Mouse (Mus musculus) hindbrain, embryonic 14.5 days (tissue): Measurements from ENCODE around the gene Tmem253. TPM values are rescaled to one million over a fixed set of nuclear protein-coding genes. Genes with fewer than 3 reads are reported as not detected.
"Not testable (repeated sequence)": the region's sequence is repeated elsewhere in the genome, so short reads cannot be mapped to it uniquely, and the experiment has no call there.

Experiments used
- ATAC-seq: fragments of 200-750 bp; cut with Nextera tagmentation; 2 replicates; pipeline ENCODE4 v1.8.0; 2017; ENCODE audit warnings: moderate number of reproducible peaks, mild to moderate bottlenecking, moderate TSS enrichment, moderate library complexity; ENCODE audit not compliant: low FRiP score
- DNase-seq: peaks from one replicate; pipeline ENCODE4 v3.0.0-alpha.2; 2015; ENCODE audit warnings: low spot score
- H3K27ac ChIP-seq: fragments of 300-500 bp; sonication (generic); 2 replicates; pipeline ENCODE4 v1.5.1; 2014; ENCODE audit warnings: mild to moderate bottlenecking, moderate library complexity
- H3K27me3 ChIP-seq: fragments of 300-500 bp; sonication (generic); 2 replicates; pipeline ENCODE4 v1.6.1; 2014; ENCODE audit warnings: mild to moderate bottlenecking, low read length, mixed read lengths; ENCODE audit not compliant: control insufficient read depth, insufficient read depth
- H3K36me3 ChIP-seq: fragments of 300-500 bp; sonication (generic); replicated peaks from 2 replicates; pipeline ENCODE4 v1.6.1; 2014; ENCODE audit not compliant: control insufficient read depth, insufficient read depth
- H3K4me1 ChIP-seq: fragments of 300-500 bp; sonication (generic); replicated peaks from 2 replicates; pipeline ENCODE4 v1.6.1; 2014; ENCODE audit warnings: antibody characterized with exemption, low read length, mixed read lengths; ENCODE audit not compliant: control insufficient read depth, insufficient read depth
- H3K4me2 ChIP-seq: fragments of 300-500 bp; sonication (generic); replicated peaks from 2 replicates; pipeline ENCODE4 v1.6.1; 2014; ENCODE audit warnings: mild to moderate bottlenecking, moderate library complexity
- H3K4me3 ChIP-seq: fragments of 300-500 bp; sonication (generic); replicated peaks from 2 replicates; pipeline ENCODE4 v1.5.1; 2014; ENCODE audit warnings: mild to moderate bottlenecking, low read length
- H3K9ac ChIP-seq: fragments of 300-500 bp; sonication (generic); 2 replicates; pipeline ENCODE4 v1.6.1; 2014
- H3K9me3 ChIP-seq: fragments of 300-500 bp; sonication (generic); 2 replicates; pipeline ENCODE4 v1.6.1; 2016; ENCODE audit warnings: low read length; ENCODE audit not compliant: control insufficient read depth
- WGBS: fragments of 180-500 bp; shearing (Covaris S2); extraction: QIAGEN DNeasy Blood & Tissue Kit; methylation state at CpG from one replicate; pipeline ENCODE4 v1.1.7; 2014; 5-methylcytosine and 5-hydroxymethylcytosine counted together
- polyA plus RNA-seq: library from polyadenylated mRNA; unstranded; fragments of >200 nt; fragmentation: Nextera tagmentation; extraction: Ambion mirVana; gene quantifications from 2 replicates; pipeline ENCODE4 v1.2.1, GENCODE M21; 2014

The Tmem253 gene
- polyA plus RNA-seq, 1 experiment from 2014 or later: 0.37 TPM

DNA sequence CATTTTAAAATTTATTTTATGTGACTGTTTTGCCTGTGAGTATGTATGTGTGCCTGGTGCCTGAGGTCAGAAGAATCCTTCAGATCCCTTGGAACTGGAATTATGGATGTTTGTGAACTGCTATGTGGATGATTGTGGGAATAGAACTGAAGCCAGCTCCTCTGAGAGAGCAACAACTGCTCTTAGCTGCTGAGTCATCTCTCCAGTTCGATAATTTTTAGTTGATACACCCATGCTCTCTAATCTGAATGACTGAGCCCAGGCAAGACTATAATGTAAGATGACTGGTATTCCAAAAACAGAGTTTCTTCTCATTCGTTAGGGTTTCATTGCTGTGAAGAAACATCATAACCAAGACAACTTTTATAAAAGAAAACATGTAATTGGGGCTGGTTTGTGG is 8.7 kb downstream of the Tmem253 start:
- ATAC-seq (no peak), DNase-seq (no peak)
- H3K4me3 ChIP-seq: no peak overlapping the region
- H3K4me2 ChIP-seq: no peak overlapping the region
- H3K27ac ChIP-seq: no peak overlapping the region
- no peak overlapping the region for H3K9ac ChIP-seq
- H3K9me3 ChIP-seq: no peaks in the 10 kb centered on the region
- peaks cover 21% of the 10 kb centered on the region for H3K4me1 ChIP-seq
- H3K36me3 ChIP-seq: no peaks in the 10 kb centered on the region
- H3K27me3 ChIP-seq: no peaks in the 10 kb centered on the region
- 89% methylated on average over 2 of the region's 2 CpGs for WGBS

DNA sequence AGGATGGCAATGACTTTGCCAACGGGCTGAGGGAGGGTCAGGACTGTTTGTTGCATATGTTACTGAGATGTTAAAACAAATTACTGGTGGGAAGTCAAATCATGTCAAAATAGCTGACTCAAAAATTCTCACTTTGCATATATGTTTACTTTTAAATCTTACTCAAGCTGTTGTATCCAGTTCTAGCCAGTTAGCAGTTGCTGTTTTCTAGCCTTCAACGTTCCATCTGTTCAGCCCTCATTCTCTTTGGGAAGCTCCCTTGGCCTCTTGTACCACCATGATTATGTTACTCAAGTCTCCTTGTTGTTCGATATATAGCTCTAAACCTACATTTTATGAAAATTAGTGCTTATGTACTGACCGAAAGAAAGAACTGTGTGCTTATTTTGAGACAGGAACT is 10.9 kb downstream of the Tmem253 start:
- H3K27ac ChIP-seq: no peak overlapping the region
- WGBS: 93% methylated on average over 4 of the region's 4 CpGs
- H3K27me3 ChIP-seq: no peaks in the 10 kb centered on the region
- ATAC-seq: no peak
- no peak for DNase-seq
- H3K9ac ChIP-seq: no peak overlapping the region
- no peak overlapping the region for H3K4me2 ChIP-seq
- no peaks in the 10 kb centered on the region for H3K9me3 ChIP-seq
- no peak overlapping the region for H3K4me3 ChIP-seq
- no peaks in the 10 kb centered on the region for H3K36me3 ChIP-seq
- H3K4me1 ChIP-seq: peaks cover 14% of the 10 kb centered on the region

DNA sequence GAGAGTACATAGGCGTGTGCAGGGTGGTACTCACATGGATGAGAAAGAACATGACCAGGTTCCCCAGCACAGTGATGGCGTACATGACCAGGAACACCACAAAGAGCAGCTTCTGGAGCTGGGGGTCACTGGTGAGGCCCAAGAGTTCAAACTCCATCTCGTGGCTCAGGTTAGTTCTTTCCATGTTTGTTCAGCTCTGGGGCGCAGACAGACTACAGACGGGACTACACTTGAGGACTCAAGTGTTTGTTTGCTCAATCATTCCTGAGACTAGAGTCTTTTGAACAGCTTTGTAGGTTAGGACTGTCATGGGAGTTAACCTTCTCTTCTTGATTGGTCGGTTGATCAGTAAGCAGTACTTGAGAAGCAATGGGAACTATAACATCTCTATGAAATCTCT is 20.5 kb downstream of the Tmem253 start:
- ATAC-seq (no peak), DNase-seq (no peak)
- Histone ChIP-seq H3K27me3 (no peaks in the 10 kb centered on the region), H3K36me3 (no peaks in the 10 kb centered on the region), H3K27ac (no peak overlapping the region), H3K4me1 (no peaks in the 10 kb centered on the region), H3K9ac (no peak overlapping the region), H3K9me3 (no peaks in the 10 kb centered on the region), H3K4me3 (no peak overlapping the region), H3K4me2 (no peak overlapping the region)
- WGBS: 87% methylated on average over 6 of the region's 6 CpGs

DNA sequence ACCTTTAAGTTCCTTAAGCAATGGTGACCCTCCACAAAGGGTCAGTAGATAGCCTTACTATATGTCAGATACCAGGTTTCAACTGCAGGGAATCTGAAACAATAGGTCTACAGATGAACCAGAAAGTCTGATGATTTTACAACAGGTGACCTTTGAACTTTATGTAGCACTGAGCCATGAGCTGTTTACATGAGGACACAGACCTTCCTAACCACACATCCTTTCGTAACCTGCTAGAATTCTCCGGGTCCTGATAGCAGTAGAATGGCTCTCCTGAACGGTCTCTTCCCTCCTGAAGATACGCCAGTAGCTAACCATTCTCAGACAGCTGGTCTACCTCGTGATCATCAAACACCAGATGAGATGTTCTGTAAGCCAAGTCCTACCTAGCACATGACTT is 23.9 kb downstream of the Tmem253 start:
- no peak for DNase-seq
- no peaks in the 10 kb centered on the region for H3K9me3 ChIP-seq
- WGBS: 88% methylated on average over 5 of the region's 5 CpGs

DNA sequence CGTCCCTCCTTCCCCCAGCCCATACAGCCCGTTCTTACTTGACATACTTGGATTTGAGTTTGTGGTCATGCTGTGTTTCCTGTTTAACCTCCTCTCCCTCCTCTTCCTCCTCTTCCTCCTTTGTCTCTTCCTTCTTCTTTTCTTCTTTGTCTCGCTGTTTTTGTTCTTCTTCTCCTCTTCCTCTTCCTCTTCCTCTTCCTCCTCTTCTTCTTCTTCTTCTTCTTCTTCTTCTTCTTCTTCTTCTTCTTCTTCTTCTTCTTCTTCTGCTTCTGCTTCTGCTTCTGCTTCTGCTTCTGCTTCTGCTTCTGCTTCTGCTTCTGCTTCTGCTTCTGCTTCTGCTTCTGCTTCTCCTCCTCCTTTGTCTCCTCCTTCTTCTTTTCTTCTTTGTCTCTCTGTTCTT is 26.9 kb downstream of the Tmem253 start, which contains the start of gene Olfr221:
Gene Olfr221 (minus strand): TSS at position 101 of the 400 bp plus-strand sequence.
- H3K9ac ChIP-seq, ATAC-seq, H3K36me3 ChIP-seq, H3K27me3 ChIP-seq, DNase-seq, H3K4me2 ChIP-seq, H3K4me1 ChIP-seq, H3K27ac ChIP-seq, H3K4me3 ChIP-seq, H3K9me3 ChIP-seq: not testable (repeated sequence)
- 65% methylated on average over 3 of the region's 3 CpGs for WGBS

More for the DNA sequence above, 23.9 kb downstream of the Tmem253 start:
- Histone ChIP-seq H3K9ac (no peak overlapping the region), H3K4me3 (no peak overlapping the region), H3K27ac (no peak overlapping the region), H3K27me3 (no peaks in the 10 kb centered on the region), H3K4me2 (no peak overlapping the region), H3K36me3 (no peaks in the 10 kb centered on the region), H3K4me1 (no peaks in the 10 kb centered on the region)
- ATAC-seq: no peak

DNA sequence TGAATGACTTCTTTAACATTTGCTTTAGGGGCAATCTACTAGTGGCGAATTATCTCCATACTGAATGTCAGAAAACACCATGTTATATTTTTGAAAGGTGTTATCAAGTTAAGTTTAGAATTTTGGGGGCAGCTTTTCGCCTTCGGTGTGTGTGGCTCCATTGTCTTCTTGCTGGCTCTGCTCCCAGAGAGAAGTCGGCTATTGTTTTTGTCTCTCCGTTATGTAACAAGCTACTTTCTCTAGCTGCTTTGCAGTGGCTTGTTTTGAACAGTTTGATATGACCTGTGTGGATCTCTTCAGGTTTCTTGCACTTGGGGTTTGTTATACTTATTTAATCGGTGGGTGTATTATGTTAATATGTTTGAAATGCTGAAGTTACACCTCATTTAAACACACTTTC is 28.0 kb downstream of the Tmem253 start:
- Histone ChIP-seq H3K27ac (no peak overlapping the region), H3K4me1 (no peaks in the 10 kb centered on the region; the same call in 1 of the 2 replicates), H3K9me3 (no peaks in the 10 kb centered on the region), H3K9ac (no peak overlapping the region), H3K4me2 (no peak overlapping the region), H3K27me3 (no peaks in the 10 kb centered on the region), H3K4me3 (no peak overlapping the region), H3K36me3 (no peaks in the 10 kb centered on the region)
- ATAC-seq: no peak
- WGBS: 61% methylated on average over 6 of the region's 6 CpGs
- DNase-seq: no peak

DNA sequence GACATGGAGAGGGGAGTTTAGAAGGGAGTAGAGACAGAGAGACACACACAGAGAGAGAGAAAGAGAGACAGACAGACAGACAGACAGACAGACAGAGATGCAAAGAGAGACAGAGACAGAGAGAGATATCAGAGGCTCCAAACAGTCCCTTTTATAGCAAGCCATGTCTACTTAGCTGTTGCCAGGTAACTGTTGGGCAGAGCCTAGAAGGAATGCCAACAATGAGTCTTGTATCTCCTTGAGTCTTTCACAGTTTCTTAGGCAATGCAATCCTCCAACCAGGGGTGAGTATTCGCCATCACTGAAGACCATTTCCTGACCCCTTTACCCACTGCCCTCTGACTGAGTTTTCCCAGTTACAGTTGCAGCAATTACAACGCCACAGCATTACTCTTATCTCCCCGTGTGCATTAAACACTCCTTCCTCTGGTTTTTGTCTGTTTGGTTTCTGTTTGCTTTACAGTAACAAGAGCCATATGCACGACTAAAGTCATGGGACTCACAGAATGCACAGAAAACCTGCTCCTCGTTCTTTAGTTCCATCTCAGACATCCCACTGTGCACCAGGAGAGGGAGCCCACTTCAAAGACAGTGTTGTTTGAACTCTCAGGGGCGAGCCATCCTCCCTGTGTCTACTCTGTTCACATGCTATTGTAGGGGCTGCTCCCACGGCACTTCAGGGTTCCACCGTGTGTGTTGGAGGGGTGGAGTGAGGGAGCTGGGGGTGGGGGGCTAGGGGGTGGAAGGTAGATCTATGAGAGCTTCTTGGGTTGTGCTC is 29.6 kb downstream of the Tmem253 start:
- DNase-seq: no peak
- 6% methylated on average over 8 of the region's 8 CpGs for WGBS
- Histone ChIP-seq H3K4me2 (no peak overlapping the region), H3K4me1 (no peaks in the 10 kb centered on the region; the same call in 1 of the 2 replicates), H3K9ac (no peak overlapping the region), H3K27ac (no peak overlapping the region), H3K36me3 (no peaks in the 10 kb centered on the region), H3K9me3 (no peaks in the 10 kb centered on the region), H3K4me3 (no peak overlapping the region), H3K27me3 (no peaks in the 10 kb centered on the region)
- ATAC-seq: no peak

DNA sequence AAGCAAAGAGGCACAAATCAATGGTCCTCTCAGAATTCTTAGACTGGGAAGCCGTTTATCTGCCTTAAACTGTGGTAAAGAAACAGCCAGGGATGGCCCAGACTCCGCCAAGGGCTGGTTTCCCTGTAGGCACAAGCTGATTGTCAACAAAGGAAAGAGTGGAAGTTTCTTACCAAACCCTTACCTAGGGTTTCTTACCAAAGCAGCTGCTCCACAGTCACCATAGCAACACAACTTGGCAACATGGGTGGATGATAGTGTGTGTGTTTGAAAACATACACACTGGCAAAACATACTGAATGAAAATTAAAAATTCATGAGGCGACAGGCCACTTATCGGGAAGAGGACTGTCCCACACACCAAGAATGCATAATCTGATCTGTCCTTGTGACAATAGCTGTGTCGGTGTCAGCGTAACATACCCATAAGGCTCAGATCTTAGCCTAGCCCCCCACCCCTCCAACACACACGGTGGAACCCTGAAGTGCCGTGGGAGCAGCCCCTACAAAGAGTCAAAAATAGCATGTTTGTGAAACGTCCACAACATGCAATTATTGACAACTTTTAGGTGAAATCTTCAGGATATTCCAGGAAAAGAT is 30.6 kb downstream of the Tmem253 start:
- DNase-seq (no peak), ATAC-seq (no peak)
- Histone ChIP-seq H3K4me3 (no peak overlapping the region), H3K4me1 (no peaks in the 10 kb centered on the region; the same call in 1 of the 2 replicates), H3K36me3 (no peaks in the 10 kb centered on the region), H3K9me3 (no peaks in the 10 kb centered on the region), H3K27me3 (no peaks in the 10 kb centered on the region), H3K27ac (no peak overlapping the region), H3K9ac (no peak overlapping the region), H3K4me2 (no peak overlapping the region)
- WGBS: 39% methylated on average over 9 of the region's 9 CpGs

DNA sequence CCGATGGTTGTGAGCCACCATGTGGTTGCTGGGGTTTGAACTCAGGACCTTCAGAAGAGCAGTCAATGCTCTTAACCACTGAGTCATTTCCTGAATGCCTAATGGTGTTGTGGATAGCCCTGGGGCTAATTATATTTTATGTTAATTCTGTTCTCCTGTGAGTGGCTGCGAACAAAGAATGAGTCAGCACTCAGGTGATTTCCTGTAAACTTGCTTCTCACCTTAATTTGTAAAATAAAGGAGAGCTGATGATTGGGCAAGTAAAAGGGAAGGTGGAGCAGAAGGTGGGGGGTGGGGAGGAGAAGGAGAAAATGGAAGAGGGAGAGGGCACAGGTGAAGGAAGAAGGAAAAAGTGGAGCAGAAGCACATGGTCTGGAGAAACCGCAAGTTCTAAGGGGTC is 37.3 kb downstream of the Tmem253 start:
- H3K9ac ChIP-seq, H3K27ac ChIP-seq, H3K4me3 ChIP-seq, H3K4me1 ChIP-seq, DNase-seq, H3K9me3 ChIP-seq, ATAC-seq, H3K36me3 ChIP-seq, H3K27me3 ChIP-seq, H3K4me2 ChIP-seq: not testable (repeated sequence)
- 90% methylated on average over 3 of the region's 3 CpGs for WGBS
